Mouse (Mus musculus) layer of hippocampus, adult 18-20 months (tissue): ENCODE measurements around the gene Aga. TPM values are rescaled to one million over a fixed set of nuclear protein-coding genes. Genes with fewer than 3 reads are reported as not detected.
A peak's percentile ranks its signal among the peaks of the same experiment; 100 is the strongest.
"Not testable (repeated sequence)": the region's sequence is repeated elsewhere in the genome, so short reads cannot be mapped to it uniquely, and the experiment has no call there.

Experiments used
- DNase-seq, 2 experiments: peaks; one replicate each; pipeline ENCODE4 v3.0.0; 2022; ENCODE audit warnings: low spot score in 2 of 2
- long read RNA-seq: library from polyadenylated mRNA; stranded (forward); transcript quantifications from one replicate; pipeline ENCODE4 v2.0.0, GENCODE M21; 2021
- total RNA-seq, 2 experiments: library from RNA; stranded (reverse); gene quantifications; 2 replicates each; pipeline ENCODE4 v1.2.3; 2021

Aga gene
- total RNA-seq = 1 to 10 TPM; 7.2 to 8.1 TPM
- long read RNA-seq, transcript Aga-201 (9 exons, 1,181 nt) = major isoform, 6 of 9 reads
- long read RNA-seq, partial matches to known transcripts = 0 of 9 reads
- long read RNA-seq, other reads (novel, unspliced or antisense) = 3 of 9 reads

- DNase-seq = peak; percentile 73 to 89
These were observed at the start of gene Aga for GRCm38 (mm10) chr8:53511551-53512127. Gene Aga (plus strand): TSS chr8:53511727.

- DNase-seq = no peak
These were observed 22.5 kb upstream of the Aga start for GRCm38 (mm10) chr8:53489063-53489462.

- DNase-seq = no peak
These were observed 15.3 kb upstream of the Aga start for GRCm38 (mm10) chr8:53496216-53496615.

- no peak for DNase-seq
These were observed 14.6 kb upstream of the Aga start for GRCm38 (mm10) chr8:53496885-53497326.

GRCm38 (mm10) chr8:53538049-53538448, 26.5 kb downstream of the Aga start:
- not testable (repeated sequence) for DNase-seq

- DNase-seq = no peak
These were observed 28.1 kb downstream of the Aga start for GRCm38 (mm10) chr8:53539585-53539984.

GRCm38 (mm10) chr8:53562441-53563040, 51.0 kb downstream of the Aga start:
- DNase-seq = no peak

- no peak for DNase-seq
These were observed 54.7 kb downstream of the Aga start for GRCm38 (mm10) chr8:53566223-53566622.

Other genes with a start within 250 kb of the Aga start
- under 1 TPM; 0.28 to 0.35 TPM for gene Neil3, start 127.3 kb downstream of the Aga start, total RNA-seq